Mouse (Mus musculus) midbrain, embryonic 14.5 days (tissue): Measurements from ENCODE around the gene Tnrc6b. TPM values are rescaled to one million over a fixed set of nuclear protein-coding genes. Genes with fewer than 3 reads are reported as not detected.

Source experiments
- ATAC-seq: fragments of 200-750 bp; cut with Nextera tagmentation; 2 replicates; pipeline ENCODE4 v1.8.0; 2017; ENCODE audit warnings: moderate number of reproducible peaks, moderate library complexity; ENCODE audit not compliant: low FRiP score, low TSS enrichment
- DNase-seq: peaks from one replicate; pipeline ENCODE4 v3.0.0-alpha.2; 2015
- H3K27ac ChIP-seq: fragments of 300-500 bp; sonication (generic); replicated peaks from 2 replicates; pipeline ENCODE4 v1.5.1; 2014; ENCODE audit warnings: mild to moderate bottlenecking, low read depth, low read length, moderate library complexity
- H3K27me3 ChIP-seq: fragments of 300-500 bp; sonication (generic); 2 replicates; pipeline ENCODE4 v1.6.1; 2014; ENCODE audit warnings: low read length, control low read depth, mixed read lengths; ENCODE audit not compliant: control insufficient read depth, insufficient read depth
- H3K36me3 ChIP-seq: fragments of 300-500 bp; sonication (generic); 2 replicates; pipeline ENCODE4 v1.6.1; 2014; ENCODE audit warnings: low read length, control low read depth; ENCODE audit not compliant: control insufficient read depth, insufficient read depth
- H3K4me1 ChIP-seq: fragments of 300-500 bp; sonication (generic); 2 replicates; pipeline ENCODE4 v1.6.1; 2014; ENCODE audit warnings: mild to moderate bottlenecking, antibody characterized with exemption, low read length, control low read depth; ENCODE audit not compliant: control insufficient read depth, insufficient read depth
- H3K4me2 ChIP-seq: fragments of 300-500 bp; sonication (generic); 2 replicates; pipeline ENCODE4 v1.6.1; 2014; ENCODE audit warnings: mild to moderate bottlenecking, low read length, moderate library complexity
- H3K4me3 ChIP-seq: fragments of 300-500 bp; sonication (generic); replicated peaks from 2 replicates; pipeline ENCODE4 v1.5.1; 2014; ENCODE audit warnings: low read depth, low read length
- H3K9ac ChIP-seq: fragments of 300-500 bp; sonication (generic); replicated peaks from 2 replicates; pipeline ENCODE4 v1.6.1; 2014; ENCODE audit warnings: mild to moderate bottlenecking, low read length, moderate library complexity
- H3K9me3 ChIP-seq: fragments of 300-500 bp; sonication (generic); 2 replicates; pipeline ENCODE4 v1.6.1; 2016; ENCODE audit warnings: low read length, control low read depth, mixed read lengths; ENCODE audit not compliant: control insufficient read depth
- WGBS: fragments of 180-500 bp; shearing (Covaris S2); extraction: QIAGEN DNeasy Blood & Tissue Kit; methylation state at CpG from one replicate; pipeline ENCODE4 v1.1.7; 2014; 5-methylcytosine and 5-hydroxymethylcytosine counted together
- polyA plus RNA-seq: library from polyadenylated mRNA; unstranded; fragments of >200 nt; fragmentation: Nextera tagmentation; extraction: Ambion mirVana; gene quantifications from 2 replicates; pipeline ENCODE4 v1.2.1, GENCODE M21; 2014

The Tnrc6b gene
- polyA plus RNA-seq, 1 experiment from 2014 or later, result 23.4 TPM

- H3K9ac ChIP-seq, result peak overlapping the region; percentile 55
- H3K4me3 ChIP-seq, result peak overlapping the region; percentile 65
- DNase-seq (peak; percentile 75), ATAC-seq (peak; percentile 75)
- H3K4me1 ChIP-seq, result peaks cover 25% of the 10 kb centered on the region
- peak overlapping the region; percentile 84 for H3K27ac ChIP-seq
- H3K4me2 ChIP-seq, result peak overlapping the region; percentile 62
- H3K9me3 ChIP-seq, result no peaks in the 10 kb centered on the region
- 2% methylated on average over 6 of the region's 6 CpGs for WGBS
- H3K36me3 ChIP-seq, result no peaks in the 10 kb centered on the region
- H3K27me3 ChIP-seq, result no peaks in the 10 kb centered on the region
Observed at GRCm38 (mm10) chr15:80797757-80798156, 86.6 kb downstream of the Tnrc6b start.

GRCm38 (mm10) chr15:80798367-80799073 lies 87.4 kb downstream of the Tnrc6b start:
- Histone ChIP-seq H3K4me3 (peak overlapping the region; percentile 65), H3K27ac (peak overlapping the region; percentile 84), H3K36me3 (no peaks in the 10 kb centered on the region), H3K9ac (peak overlapping the region; percentile 80), H3K9me3 (no peaks in the 10 kb centered on the region), H3K4me2 (peak overlapping the region; percentile 70), H3K4me1 (peaks cover 33% of the 10 kb centered on the region), H3K27me3 (no peaks in the 10 kb centered on the region)
- ATAC-seq, result peak; percentile 90
- under 1% methylated on average over 17 of the region's 17 CpGs for WGBS
- peak; percentile 98 for DNase-seq

GRCm38 (mm10) chr15:80799074-80799633 lies 88.0 kb downstream of the Tnrc6b start:
- Histone ChIP-seq H3K4me2 (peak overlapping the region; percentile 70), H3K9ac (peak overlapping the region; percentile 80), H3K4me3 (peak overlapping the region; percentile 65), H3K36me3 (no peaks in the 10 kb centered on the region), H3K27me3 (no peaks in the 10 kb centered on the region), H3K9me3 (no peaks in the 10 kb centered on the region), H3K27ac (peak overlapping the region; percentile 82), H3K4me1 (peaks cover 34% of the 10 kb centered on the region)
- 0% methylated on average over 10 of the region's 10 CpGs for WGBS
- DNase-seq (peak; percentile 83), ATAC-seq (peak; percentile 58; the same call in 1 of the 2 replicates)

GRCm38 (mm10) chr15:80799634-80800137 lies 88.6 kb downstream of the Tnrc6b start:
- H3K4me2 ChIP-seq, result peak overlapping the region; percentile 70
- ATAC-seq (peak; percentile 54), DNase-seq (peak; percentile 84)
- no peaks in the 10 kb centered on the region for H3K27me3 ChIP-seq
- peak overlapping the region; percentile 65 for H3K4me3 ChIP-seq
- no peaks in the 10 kb centered on the region for H3K9me3 ChIP-seq
- H3K27ac ChIP-seq, result peak overlapping the region; percentile 82
- peaks cover 38% of the 10 kb centered on the region for H3K4me1 ChIP-seq
- WGBS, result under 1% methylated on average over 10 of the region's 10 CpGs
- no peaks in the 10 kb centered on the region for H3K36me3 ChIP-seq
- H3K9ac ChIP-seq, result peak overlapping the region; percentile 80

- 1% methylated on average over 3 of the region's 3 CpGs for WGBS
- H3K4me3 ChIP-seq, result peak overlapping the region; percentile 65
- no peak for ATAC-seq
- peak overlapping the region; percentile 80 for H3K9ac ChIP-seq
- H3K9me3 ChIP-seq, result no peaks in the 10 kb centered on the region
- H3K36me3 ChIP-seq, result no peaks in the 10 kb centered on the region
- no peaks in the 10 kb centered on the region for H3K27me3 ChIP-seq
- peaks cover 39% of the 10 kb centered on the region for H3K4me1 ChIP-seq
- peak overlapping the region; percentile 70 for H3K4me2 ChIP-seq
- peak; percentile 45 for DNase-seq
- peak overlapping the region; percentile 82; the same call in 1 of the 2 replicates for H3K27ac ChIP-seq
Observed at GRCm38 (mm10) chr15:80800201-80800600, 89.1 kb downstream of the Tnrc6b start.

GRCm38 (mm10) chr15:80800765-80801164 lies 89.7 kb downstream of the Tnrc6b start:
- ATAC-seq (no peak), DNase-seq (no peak)
- Histone ChIP-seq H3K27ac (peak overlapping the region; percentile 38; the same call in 1 of the 2 replicates), H3K27me3 (no peaks in the 10 kb centered on the region), H3K9ac (peak overlapping the region; percentile 80), H3K4me3 (peak overlapping the region; percentile 65), H3K4me2 (peak overlapping the region; percentile 70), H3K4me1 (peaks cover 39% of the 10 kb centered on the region), H3K36me3 (no peaks in the 10 kb centered on the region), H3K9me3 (no peaks in the 10 kb centered on the region)
- WGBS, result 4% methylated on average over 4 of the region's 4 CpGs

GRCm38 (mm10) chr15:80801597-80801996 lies 90.5 kb downstream of the Tnrc6b start:
- no peaks in the 10 kb centered on the region for H3K27me3 ChIP-seq
- DNase-seq, result no peak
- no peak for ATAC-seq
- no peaks in the 10 kb centered on the region for H3K9me3 ChIP-seq
- H3K4me1 ChIP-seq, result peaks cover 39% of the 10 kb centered on the region
- H3K9ac ChIP-seq, result no peak overlapping the region
- WGBS, result 56% methylated on average over 1 of the region's 1 CpGs
- H3K4me2 ChIP-seq, result peak overlapping the region; percentile 70
- H3K27ac ChIP-seq, result no peak overlapping the region
- H3K4me3 ChIP-seq, result peak overlapping the region; percentile 65; the same call in 1 of the 2 replicates
- no peaks in the 10 kb centered on the region for H3K36me3 ChIP-seq

GRCm38 (mm10) chr15:80807162-80807561 lies 96.0 kb downstream of the Tnrc6b start:
- Histone ChIP-seq H3K36me3 (no peaks in the 10 kb centered on the region), H3K27ac (no peak overlapping the region), H3K4me1 (peaks cover 21% of the 10 kb centered on the region), H3K9me3 (no peaks in the 10 kb centered on the region), H3K4me2 (no peak overlapping the region), H3K4me3 (no peak overlapping the region), H3K9ac (no peak overlapping the region), H3K27me3 (no peaks in the 10 kb centered on the region)
- ATAC-seq, result no peak
- WGBS, result 86% methylated on average over 5 of the region's 5 CpGs
- DNase-seq, result no peak
